Mouse (Mus musculus): ENCODE data around the gene C2cd6.

- TF ChIP-seq CTCF (IDR thresholded peaks at IDR 0.05 in 2 of 3, conservative IDR thresholded peaks at IDR 0.05 in 1 of 3; ENCODE audit: control insufficient read depth in 1 of 3, insufficient read depth in 1 of 3, low read depth in 2 of 3, low read length in 3 of 3, poor library complexity in 1 of 3, severe bottlenecking in 1 of 3) (no peak), ZKSCAN1 (IDR thresholded peaks at IDR 0.05; ENCODE audit: low read depth, low read length) (no peak), POLR2A (IDR thresholded peaks at IDR 0.05; ENCODE audit: control insufficient read depth in 1 of 2, insufficient read depth in 1 of 2, low read depth in 1 of 2, low read length in 2 of 2, poor library complexity in 1 of 2) (no peak), EP300 (IDR thresholded peaks at IDR 0.05; ENCODE audit: low read depth in 1 of 2, low read length in 2 of 2) (no peak), CHD2 (IDR thresholded peaks at IDR 0.05; ENCODE audit: low read length) (no peak), TCF12 (IDR thresholded peaks at IDR 0.05; ENCODE audit: low read depth, low read length) (no peak), MYC (IDR thresholded peaks at IDR 0.05; ENCODE audit: low read depth, low read length) (no peak), NRF1 (IDR thresholded peaks at IDR 0.05; ENCODE audit: insufficient read depth, low read depth, low read length, poor library complexity, severe bottlenecking) (no peak), ELF1 (IDR thresholded peaks at IDR 0.05; ENCODE audit: low read depth, low read length) (no peak), SMC3 (IDR thresholded peaks at IDR 0.05; ENCODE audit: low read depth, low read length) (no peak), POLR2AphosphoS5 (IDR thresholded peaks at IDR 0.05; ENCODE audit: borderline replicate concordance, low read depth, low read length) (no peak), UBTF (IDR thresholded peaks at IDR 0.05; ENCODE audit: borderline replicate concordance, insufficient read depth, low read depth, low read length) (no peak)
These were observed 43.4 kb downstream of the C2cd6 start for GRCm38 (mm10) chr1:59051306-59051705.

Data from MEL (cell line).